Mouse (Mus musculus) monocyte, adult 2 months (primary cell): Measurements from ENCODE around the gene Gm21981.
A peak's percentile ranks its signal among the peaks of the same experiment; 100 is the strongest.

ENCODE experiments used
- DNase-seq, 2 experiments: peaks; one replicate each; pipeline ENCODE4 v3.0.0; 2022; ENCODE audit warnings: low spot score in 2 of 2, low read depth in 1 of 2

Gene Gm21981

DNA sequence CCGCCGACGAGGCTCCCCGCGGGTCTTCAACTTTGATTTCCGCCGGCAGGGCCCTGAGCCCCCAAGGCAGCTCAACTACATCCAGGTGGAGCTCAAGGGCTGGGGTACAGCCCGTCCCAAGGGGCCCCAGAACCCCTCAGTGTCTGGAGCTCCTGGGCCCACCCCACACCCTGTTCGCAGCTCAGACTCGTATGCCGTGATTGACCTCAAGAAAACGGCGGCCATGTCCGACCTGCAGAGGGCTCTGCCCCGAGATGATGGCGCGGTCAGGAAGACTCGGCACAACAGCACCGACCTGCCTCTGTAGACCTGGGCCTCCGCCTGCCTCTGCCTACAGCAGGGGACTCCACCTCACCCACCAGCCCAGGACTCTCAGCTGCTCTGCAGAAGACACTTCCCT lies 9.3 kb upstream of the Gm21981 start:
- DNase-seq: no peak

DNA sequence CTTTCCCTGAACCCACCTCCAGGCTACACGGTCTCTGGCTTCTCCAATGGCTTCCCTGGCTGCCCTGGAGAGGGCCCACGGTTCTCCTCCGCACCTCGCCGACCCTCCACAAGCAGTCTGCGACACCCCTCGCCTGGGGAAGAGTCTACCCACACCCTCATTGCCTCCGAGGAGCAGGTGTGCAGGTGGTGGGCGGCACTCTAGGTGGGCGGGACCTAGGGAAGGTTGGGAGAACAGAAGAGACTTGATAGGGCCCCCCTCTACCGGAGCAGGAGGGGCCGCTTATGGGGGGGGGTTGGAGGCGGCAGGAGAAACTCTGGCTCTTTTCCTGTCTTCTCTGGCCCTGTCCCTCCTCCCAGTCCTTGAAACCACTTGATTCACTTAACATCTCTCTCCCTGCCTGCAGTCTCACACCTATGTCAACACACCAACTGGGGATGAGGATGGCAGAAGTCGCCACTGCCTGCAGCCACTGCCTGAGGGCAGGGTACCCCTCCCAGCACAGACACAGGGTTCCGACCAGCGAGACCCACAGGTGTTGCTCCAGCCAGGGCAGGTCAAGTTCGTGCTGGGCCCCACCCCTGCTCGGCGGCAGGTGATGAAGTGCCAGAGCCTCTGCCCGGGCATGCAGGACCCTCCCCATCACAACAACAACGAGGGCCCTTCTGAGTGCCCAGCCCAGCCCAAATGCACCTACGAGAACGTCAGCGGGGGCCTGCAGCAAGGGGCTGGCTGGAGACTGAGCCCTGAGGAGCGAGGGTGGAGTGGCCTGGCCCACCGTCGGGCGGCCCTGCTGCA lies 8.5 kb upstream of the Gm21981 start:
- no peak for DNase-seq

DNA sequence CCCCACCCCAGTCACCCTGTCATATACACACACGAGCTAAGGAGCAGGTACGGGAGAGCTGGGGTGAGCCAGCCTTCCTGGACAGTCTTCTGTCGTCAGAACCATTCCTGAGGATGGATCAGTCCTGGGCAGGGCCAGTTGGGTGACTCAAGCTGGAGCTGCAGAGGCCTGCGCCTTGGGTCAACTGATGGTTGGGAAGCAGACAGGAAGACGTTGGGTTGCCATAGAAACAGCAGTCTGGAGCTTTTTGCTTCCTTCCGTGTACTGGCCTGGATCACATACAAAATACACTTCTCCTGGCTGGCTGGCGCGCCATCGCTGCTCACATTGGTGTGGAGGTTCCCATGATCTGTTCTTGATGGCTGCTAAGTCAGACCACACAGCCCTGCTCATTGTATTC lies 7.5 kb upstream of the Gm21981 start:
- DNase-seq: no peak

DNA sequence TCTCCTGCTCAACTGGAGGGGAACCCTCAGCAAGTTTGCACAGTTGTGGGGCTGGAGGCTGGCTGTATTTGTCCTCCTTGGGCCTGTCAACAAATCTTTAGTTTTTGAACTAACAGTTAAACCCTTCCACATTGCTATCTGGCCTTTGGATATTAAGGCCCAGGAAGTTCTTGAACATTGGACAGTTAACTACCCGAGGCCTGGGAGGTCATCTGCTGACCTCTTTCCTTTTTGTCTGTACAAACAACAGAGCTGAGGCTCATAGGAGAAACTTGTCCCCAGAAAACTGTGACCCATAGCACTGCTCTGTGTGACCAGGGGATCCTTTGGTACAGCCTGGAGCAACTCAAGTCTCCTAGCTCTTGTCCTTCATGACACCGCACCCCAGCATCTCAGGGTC lies 4.8 kb upstream of the Gm21981 start:
- no peak for DNase-seq

DNA sequence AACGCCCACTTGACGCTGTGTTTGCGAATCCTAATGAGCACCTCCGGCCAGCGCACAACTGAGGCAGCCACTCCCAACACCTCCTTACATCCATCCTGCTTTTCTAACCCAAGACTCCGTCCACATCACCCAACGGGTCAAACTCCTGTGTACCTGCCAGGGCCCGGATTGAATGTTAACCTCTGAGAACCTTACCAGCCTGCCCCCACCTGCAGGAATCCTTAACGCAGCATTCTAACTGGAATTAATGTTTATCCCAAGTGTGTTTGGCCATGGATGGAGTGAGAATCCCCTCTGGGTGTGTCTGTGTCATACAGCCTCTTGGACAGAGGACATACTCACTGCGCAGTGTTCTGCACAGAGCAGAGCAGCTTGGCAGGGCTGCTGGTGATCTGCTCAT lies 3.9 kb upstream of the Gm21981 start:
- no peak for DNase-seq

DNA sequence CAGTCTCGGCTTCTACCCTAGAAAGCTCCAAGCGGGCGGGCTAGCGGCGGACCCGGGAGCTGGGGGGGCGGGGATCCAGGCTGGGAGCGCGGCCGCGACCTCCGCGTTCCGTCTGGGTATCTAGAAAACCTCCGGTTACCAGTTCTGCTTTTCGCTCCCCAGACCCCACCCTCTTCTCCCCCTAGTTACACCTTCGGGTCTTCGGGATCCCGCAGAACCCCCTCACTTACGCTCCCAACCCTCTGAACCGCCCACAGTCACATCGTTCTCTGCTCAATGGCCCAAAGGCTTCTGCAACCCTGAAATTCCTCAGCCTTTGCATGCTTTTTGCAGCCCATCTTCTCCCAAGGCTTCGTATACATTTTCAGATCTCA lies 1.1 kb upstream of the Gm21981 start:
- no peak for DNase-seq

DNA sequence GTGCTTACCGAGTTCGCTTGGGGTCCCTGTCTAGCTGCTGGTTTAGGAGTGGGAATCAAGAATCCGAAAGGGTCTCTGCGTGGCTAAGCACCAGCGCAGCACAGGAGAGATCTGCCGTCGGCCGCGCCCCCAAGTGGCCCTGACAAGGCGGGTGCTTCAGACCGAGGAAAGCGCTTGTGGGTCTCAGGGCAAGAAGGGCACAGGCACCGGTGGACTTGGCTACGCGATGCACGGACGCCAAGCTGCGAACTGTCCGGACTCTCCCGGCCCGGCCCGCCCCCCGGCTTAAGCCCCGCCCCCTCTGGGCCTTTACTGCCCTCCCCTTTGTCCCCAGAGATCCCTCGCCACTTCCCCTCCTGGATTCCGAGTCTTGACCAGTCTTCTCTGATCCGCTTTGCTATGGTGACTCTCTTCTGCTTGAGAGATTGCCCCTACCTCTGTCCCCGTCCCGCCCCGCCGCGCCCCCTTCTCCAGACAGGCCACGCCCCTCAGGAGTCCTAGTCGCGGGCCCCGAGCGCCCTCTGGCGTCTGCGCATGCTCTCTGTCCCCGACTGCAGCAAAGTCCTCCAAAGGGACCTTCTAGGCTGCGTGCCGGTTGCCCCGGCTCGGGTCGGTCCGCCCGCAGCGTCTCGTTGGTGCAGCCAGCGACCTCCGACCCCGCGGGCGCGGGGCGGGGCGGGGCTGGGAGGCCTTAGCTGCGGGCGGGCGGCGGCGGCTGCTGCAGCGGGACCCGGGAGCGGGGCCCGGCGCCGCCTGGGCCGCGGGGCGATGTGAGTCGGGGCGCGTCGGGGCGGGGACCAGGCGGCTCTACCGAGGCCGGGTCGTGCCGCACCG lies 465 bp upstream of the Gm21981 start, which contains the start of gene Prickle4:
TSS of gene Prickle4 (minus strand) at position 234 of the 834 bp plus-strand sequence.
- peak; percentile 76 to 92 for DNase-seq

DNA sequence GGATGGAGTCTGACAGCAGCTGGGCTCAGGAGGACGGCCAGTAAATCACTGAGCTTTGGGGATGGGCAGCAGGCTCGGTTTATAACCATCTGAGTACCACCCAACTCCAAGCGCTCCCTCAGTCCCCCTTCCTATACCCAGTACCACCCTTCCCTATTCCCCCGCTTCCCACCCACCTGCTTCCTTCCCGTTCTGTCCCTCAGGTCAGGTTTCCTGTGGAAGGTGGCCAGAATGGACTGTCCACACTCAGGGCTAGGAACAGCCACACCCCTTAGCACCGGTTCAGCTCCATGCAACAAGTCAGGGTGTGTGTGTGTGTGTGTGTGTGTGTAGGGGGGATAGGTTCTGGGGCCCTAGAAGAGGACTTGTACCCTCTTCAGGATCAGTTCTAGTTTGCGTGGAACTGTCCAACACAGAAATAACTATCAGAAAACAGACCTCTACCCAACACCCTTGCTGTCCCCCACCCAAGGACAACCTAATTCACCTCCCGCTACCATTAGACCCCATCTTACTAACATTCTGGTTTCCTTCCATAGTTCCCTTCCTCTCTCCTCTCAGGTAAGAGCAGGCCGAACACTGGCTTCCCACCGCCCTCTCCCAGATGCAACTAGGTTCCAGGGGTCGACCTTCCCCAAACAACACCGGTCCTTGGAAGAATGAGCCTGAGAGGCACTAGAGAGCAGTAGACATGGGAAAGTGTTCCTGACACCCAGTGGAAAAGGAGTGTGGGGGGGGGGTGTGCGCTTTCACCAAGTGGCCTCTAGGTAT lies 399 bp downstream of the Gm21981 start:
- no peak for DNase-seq

DNA sequence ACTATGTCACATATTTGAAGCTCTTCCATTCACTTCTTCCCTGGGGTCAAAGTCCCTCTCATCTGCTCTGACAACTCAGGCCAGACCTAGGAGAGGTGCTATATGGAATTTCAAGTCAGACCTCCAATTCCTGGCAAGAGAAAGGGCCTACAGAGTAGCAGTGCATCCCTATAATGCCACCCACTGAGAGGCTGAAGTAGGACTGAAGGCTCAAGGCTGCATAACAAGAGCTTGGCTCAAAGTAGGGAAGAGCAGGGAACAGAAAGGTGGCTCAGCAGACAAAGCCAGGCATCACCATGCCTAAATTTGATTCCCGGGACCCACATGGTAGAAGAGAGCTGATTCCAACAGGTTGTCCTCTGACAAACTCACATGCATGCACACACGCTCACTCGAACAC lies 2.6 kb downstream of the Gm21981 start:
- no peak for DNase-seq

DNA sequence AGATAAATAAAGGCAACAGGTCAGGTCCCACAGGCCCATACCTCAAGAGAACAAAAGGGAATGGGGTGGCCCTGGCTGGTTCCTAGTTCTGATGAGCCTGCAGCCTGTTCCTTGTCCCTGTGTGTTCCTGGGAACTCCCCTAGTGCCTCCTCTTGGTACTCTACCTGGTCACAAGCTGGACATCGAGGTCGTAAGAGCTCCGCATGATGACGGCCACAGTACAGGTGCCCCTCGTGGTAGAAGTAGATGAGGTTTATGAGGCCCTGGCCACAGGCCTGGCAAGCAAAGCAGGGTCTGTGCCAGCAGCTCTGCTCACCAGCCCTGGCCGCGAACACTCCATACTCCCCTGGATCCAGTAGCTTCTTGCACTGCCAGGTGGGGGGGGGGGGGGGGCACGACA lies 4.4 kb downstream of the Gm21981 start:
- DNase-seq: no peak

DNA sequence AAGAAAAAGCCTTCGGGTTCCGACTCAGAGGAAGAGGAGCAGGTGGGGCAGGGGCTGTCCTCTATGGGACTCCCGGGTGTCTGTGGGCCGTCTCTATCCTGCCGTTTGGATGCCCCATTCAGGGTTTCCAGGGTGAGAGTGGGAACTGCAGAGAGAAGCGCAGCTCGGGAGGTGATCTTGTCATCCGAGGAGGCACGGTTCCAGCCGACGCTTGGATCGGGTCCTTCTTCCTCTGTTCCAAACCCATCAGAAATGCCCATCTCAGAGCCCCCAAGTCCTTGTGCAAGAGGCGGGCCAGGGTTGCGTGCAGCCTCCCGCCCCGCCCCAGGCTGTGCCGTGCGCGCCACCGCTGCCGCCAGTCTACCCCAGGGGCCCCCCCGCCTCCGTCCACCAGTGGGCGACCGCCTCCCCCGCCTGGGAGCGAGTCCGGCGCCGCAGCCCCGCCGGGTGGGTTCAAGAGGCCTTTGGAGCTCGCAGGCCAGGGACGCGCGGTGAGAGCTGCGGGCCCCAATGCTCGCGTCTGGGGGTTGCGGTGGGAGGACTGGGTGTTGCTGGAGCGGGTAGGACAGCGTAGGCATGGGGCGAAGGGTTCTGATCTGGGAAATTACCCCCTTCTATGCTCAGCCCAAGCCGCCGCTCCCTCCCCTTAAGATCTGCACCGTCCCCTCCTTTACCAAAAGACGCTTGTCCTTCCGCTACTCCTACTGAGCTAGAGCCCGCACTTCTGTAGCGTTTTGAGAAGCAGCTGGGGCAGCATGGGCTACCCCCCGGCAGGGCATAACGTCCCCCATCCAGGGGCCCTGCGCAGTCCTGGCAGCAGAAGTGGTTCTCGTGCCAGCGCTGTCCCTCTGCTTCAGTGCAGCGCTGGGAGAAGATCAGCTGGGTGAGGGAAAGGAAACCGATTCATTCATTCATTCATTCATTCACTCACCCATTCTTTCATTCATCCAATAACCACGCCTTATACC lies 5.4 kb downstream of the Gm21981 start, which contains the start of gene Frs3:
TSS of gene Frs3 (plus strand) at position 423 of the 968 bp plus-strand sequence.
- no peak for DNase-seq

DNA sequence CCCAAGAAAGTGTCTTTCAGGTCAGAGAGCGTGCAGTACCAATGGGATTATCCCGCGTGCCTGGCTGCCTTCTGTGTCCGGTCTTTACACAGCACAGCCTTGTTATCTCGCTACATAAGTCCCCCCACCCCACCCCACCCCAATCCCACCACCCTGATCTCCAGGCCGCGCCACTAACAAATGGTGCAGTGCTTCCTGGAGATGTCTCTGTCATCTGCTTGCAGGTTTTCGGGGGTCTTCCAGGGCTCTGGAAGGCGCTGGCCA lies 6.0 kb downstream of the Gm21981 start, which contains the start of gene Tomm6:
TSS of gene Tomm6 (minus strand) at position 43 of the 264 bp plus-strand sequence.
- DNase-seq: no peak

DNA sequence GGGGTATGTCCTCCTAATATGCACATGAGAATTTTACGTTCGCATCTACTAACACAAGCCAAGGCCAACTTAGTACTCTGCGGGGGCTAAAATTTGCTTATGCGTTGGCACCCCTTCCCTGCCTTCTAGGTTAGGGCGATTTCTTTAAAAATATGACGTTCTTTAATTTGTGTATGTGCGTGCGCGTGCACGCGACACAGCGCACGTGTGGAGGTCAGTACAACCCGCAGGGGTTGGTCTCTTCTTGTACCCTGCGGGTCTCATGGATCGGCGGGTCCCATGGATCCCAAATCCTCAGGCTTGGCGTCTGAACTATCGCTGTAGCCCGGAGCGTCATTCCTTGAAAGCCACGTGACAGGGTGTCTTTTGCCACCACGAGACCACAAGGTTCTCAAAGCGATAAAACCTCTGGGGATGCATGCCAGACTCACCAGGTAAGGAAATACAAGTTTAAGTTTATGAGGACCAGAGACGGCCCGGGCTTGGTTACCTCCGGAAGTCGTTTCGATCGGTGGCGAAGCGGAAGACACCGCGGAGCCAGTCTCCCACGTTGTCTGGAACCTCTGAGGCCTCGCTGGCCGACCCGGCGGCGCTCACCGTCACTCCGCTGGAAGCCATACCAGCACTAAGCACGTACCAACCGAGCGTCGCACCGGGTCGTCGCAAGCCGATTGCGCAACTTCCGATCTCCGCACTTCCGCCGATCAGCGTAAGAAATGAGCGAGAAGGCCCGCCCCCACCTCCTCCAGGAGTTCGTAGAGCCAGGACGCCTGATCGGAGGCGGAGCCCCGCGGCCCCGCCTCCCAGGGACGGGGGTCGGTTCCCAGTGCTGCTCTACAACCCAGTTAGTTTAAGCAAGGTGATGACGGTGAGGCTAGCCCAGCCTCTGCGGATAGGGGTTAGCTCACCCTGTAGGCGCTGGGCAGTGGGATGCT lies 6.6 kb downstream of the Gm21981 start:
- DNase-seq: peak; percentile 74 to 85

DNA sequence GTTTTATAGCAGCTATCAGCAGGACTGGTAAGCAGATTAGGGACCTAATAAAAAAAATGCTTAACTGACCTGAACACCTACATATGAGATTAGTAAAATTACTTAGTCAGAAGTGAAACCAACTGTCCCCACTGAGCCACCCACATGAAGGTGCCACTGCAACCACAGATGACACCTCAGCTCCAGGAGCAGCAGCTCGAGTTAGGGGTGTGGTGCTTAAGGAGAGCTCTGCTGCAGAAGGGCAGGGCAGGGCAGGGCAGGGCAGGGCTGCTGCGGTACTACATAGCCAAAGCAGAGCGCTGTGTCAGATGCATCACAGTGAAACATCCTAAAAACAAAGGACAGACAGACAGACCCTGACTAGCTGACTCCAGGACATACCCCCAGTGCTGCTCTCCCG lies 11.4 kb downstream of the Gm21981 start:
- no peak for DNase-seq

DNA sequence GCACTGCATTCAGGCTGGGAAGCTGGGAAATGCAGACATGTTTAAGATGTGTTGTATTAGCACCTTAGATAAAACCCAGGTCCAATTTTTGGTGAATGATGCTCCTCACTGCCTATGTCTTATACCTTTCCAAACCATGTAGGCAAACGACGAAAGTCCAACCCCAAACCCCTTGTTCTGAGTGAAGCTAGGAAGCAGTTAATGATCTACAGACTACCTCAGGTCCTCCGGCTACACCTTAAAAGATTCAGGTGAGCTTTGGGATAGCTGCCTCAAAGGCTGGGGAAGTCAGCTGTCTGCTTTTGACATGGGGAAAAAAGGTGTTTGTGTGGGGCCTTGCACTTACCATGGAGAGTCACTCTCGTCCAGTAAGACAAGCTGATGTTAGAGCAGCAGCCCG lies 15.6 kb downstream of the Gm21981 start:
- no peak for DNase-seq

DNA sequence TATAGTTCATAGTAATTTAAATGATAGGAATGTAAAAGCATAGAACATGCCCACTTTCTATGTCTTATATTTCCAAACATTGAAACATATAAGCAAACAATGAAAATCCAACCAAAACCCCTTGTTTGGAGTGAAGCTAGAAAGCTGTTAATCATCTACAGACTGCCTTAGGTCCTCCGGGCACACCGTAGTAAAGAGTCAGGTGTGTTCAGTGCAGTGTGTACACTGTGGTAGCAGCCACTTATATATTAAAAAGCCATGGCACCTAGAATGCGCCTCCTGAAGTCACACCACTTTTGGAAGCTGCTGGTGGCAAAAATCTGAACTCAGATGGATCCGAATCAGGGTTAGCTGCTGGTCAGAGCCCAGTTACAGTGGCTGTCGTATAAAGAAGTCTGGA lies 16.0 kb downstream of the Gm21981 start:
- no peak for DNase-seq

DNA sequence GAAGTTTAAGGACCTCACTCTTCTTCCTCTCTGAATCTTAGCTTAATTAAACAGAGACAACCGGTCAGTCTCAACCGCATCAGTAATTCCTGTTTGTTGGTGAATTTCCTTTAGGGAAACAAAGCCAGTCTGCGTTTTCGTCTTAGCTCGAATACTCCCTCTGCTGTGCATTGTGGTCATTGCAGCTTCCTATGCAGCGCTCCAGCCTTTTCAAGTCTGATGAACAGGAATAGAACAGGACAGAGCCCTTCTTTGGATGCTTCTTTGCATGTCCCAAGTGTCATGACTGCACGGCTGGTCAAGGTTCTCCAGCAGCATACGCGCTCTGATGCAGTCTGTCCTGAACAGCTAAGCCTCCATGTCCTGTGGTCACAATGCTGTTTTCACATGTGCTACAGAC lies 17.7 kb downstream of the Gm21981 start:
- peak in 1 of 2 experiments; percentile 49 for DNase-seq

DNA sequence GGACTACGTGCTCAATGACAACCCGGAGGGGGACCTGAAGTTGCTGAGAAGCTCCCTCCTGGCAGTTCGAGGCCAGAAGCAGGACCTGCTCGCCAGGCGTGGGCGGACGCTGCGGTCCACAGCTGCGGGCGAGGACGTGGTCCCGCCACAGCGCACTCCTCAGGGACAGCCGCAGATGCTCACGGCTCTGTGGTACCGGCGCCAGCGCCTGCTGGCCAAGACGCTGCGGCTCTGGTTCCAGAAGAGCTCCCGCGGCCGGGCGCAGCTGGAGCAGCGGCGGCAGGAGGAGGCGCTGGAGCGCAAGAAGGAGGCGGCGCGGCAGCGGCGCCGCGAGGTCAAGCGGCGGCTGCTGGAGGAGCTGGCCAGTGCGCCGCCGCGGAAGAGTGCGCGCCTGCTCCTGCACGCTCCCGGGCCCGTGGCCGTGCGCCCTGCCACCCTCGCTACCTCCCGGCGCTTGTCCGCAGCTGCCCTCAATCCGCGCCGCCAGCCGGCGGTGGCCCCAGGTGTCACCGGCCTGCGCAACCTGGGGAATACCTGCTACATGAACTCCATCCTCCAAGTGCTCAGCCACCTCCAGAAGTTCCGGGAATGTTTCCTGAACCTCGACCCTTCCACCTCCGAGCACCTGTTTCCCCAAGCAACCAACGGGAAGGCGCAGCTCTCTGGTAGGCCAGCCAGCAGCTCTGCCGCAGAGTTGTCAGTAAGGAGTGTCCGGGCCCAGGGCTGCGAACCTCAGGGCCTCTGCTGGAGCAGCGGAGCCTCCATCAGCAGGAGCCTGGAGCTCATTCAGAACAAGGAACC lies 21.7 kb downstream of the Gm21981 start:
- DNase-seq: no peak

DNA sequence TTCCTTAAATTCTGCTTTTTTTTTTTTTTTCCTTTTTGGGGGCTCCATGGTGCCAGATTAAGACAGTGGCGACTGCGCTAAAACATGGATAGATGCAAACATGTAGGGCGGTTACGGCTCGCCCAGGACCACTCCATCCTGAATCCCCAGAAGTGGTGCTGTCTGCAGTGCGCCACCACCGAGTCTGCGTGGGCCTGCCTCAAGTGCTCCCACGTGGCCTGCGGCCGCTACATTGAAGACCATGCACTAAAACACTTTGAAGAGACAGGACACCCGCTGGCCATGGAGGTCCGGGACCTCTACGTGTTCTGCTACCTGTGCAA lies 22.3 kb downstream of the Gm21981 start:
- no peak for DNase-seq
